In genomic region chr15:5236538-5236937, GRCm38 (mm10) we compare ENCODE assay signal across 8 mouse cellular contexts. TPM values are rescaled to one million over a fixed set of nuclear protein-coding genes. Genes with fewer than 3 reads are reported as not detected.
DNase-seq lines count a peak whose midpoint lies in the region; ATAC-seq lines count a peak whose summit lies in the region.

No protein-coding gene starts in this region.

- no peak overlapping the region for H3K9ac ChIP-seq in kidney, embryonic 15.5 days
- no peak overlapping the region for H3K9ac ChIP-seq in liver, embryonic 12.5 days

- H3K9me3 ChIP-seq in kidney, embryonic 15.5 days (replicated peaks) = no peaks in the 10 kb centered on the region
- H3K9me3 ChIP-seq in liver, embryonic 12.5 days (replicated peaks) = no peaks in the 10 kb centered on the region

- DNase-seq in A20 (ENCODE audit: low read depth, low spot score) = peak; percentile 77
- peak; percentile 77 for DNase-seq in adrenal gland, adult 2 months
- DNase-seq in embryo, embryonic 10 days (ENCODE audit: low spot score) = peak; percentile 86
- DNase-seq in naive thymus-derived CD4-positive, alpha-beta T cell, adult 2 months (ENCODE audit: low read depth) = peak; percentile 91
- DNase-seq in spleen, postnatal 4 days (ENCODE audit: low spot score in 2 of 2) = peak; percentile 78 to 91

- H3K27ac ChIP-seq in kidney, embryonic 15.5 days = no peak overlapping the region
- no peak overlapping the region for H3K27ac ChIP-seq in liver, embryonic 12.5 days

- peak; percentile 71 for ATAC-seq in granulocyte monocyte progenitor cell, adult 5-6 weeks (replicated peaks; ENCODE audit: poor library complexity, severe bottlenecking)
- 0 out of 2 replicates have a peak, but pooled peaks have one; percentile 69 for ATAC-seq in kidney, embryonic 15.5 days (replicated peaks; ENCODE audit: low FRiP score)
- peak; percentile 61; the same call in 1 of the 2 replicates for ATAC-seq in liver, embryonic 12.5 days

- peaks cover 23% of the 10 kb centered on the region for H3K4me1 ChIP-seq in kidney, embryonic 15.5 days
- H3K4me1 ChIP-seq in liver, embryonic 12.5 days = peaks cover 58% of the 10 kb centered on the region

- no peak overlapping the region for H3K4me2 ChIP-seq in kidney, embryonic 15.5 days
- no peak overlapping the region for H3K4me2 ChIP-seq in liver, embryonic 12.5 days

- no peaks in the 10 kb centered on the region for H3K27me3 ChIP-seq in kidney, embryonic 15.5 days
- no peaks in the 10 kb centered on the region for H3K27me3 ChIP-seq in liver, embryonic 12.5 days (replicated peaks)

- H3K36me3 ChIP-seq in kidney, embryonic 15.5 days = no peaks in the 10 kb centered on the region
- H3K36me3 ChIP-seq in liver, embryonic 12.5 days = peaks cover 3% of the 10 kb centered on the region

- 13% methylated on average over 6 of the region's 6 CpGs for WGBS in kidney, embryonic 15.5 days
- WGBS in liver, embryonic 12.5 days (ENCODE audit: insufficient replicate concordance) = 8% methylated on average over 6 of the region's 6 CpGs

- H3K4me3 ChIP-seq in kidney, embryonic 15.5 days (replicated peaks) = no peak overlapping the region
- H3K4me3 ChIP-seq in liver, embryonic 12.5 days = no peak overlapping the region

RNA-seq across cellular contexts. Expression of gene Ptger4, which starts 7.4 kb away (rescaled TPM):
- total RNA-seq in adrenal gland, adult 2 months (2021) = 1 to 10 TPM; 1.2 to 1.3 TPM
- polyA plus RNA-seq in adrenal gland, adult 2 months (2012; rRNA removed) = 4.4 and 5.5 TPM in 2 replicates
- 3.7 and 6.3 TPM in 2 replicates for total RNA-seq in granulocyte monocyte progenitor cell, adult 5-6 weeks (2014; fragmentation: Nextera tagmentation)
- 3.7 and 5.8 TPM in 2 replicates for total RNA-seq in granulocyte monocyte progenitor cell, adult 5-6 weeks (2017)
- 4.2 and 5.2 TPM in 2 replicates for polyA plus RNA-seq in kidney, embryonic 15.5 days (2015; fragmentation: Nextera tagmentation; extraction: Ambion mirVana)
- 2.6 and 2.8 TPM in 2 replicates for polyA plus RNA-seq in liver, embryonic 12.5 days (2016; fragmentation: Nextera tagmentation; extraction: Ambion mirVana)

RNA-seq across cellular contexts. Expression of gene Ttc33, which starts 51.2 kb away (rescaled TPM):
- 10 to 100 TPM; 52.5 to 63.2 TPM for total RNA-seq in adrenal gland, adult 2 months (2021)
- 0.66 and 1.2 TPM in 2 replicates for polyA plus RNA-seq in adrenal gland, adult 2 months (2012; rRNA removed)
- total RNA-seq in granulocyte monocyte progenitor cell, adult 5-6 weeks (2014; fragmentation: Nextera tagmentation) = 18.0 and 50.2 TPM in 2 replicates
- 41.7 and 56.9 TPM in 2 replicates for total RNA-seq in granulocyte monocyte progenitor cell, adult 5-6 weeks (2017)
- polyA plus RNA-seq in kidney, embryonic 15.5 days (2015; fragmentation: Nextera tagmentation; extraction: Ambion mirVana) = 45.1 and 45.2 TPM in 2 replicates
- 18.9 and 19.1 TPM in 2 replicates for polyA plus RNA-seq in liver, embryonic 12.5 days (2016; fragmentation: Nextera tagmentation; extraction: Ambion mirVana)
